Comparison of ENCODE assay signal across 8 mouse cellular contexts in genomic region chr10:78168792-78169191, GRCm38 (mm10). TPM values are rescaled to one million over a fixed set of nuclear protein-coding genes. Genes with fewer than 3 reads are reported as not detected.
DNase-seq lines count a peak whose midpoint lies in the region; ATAC-seq and TF ChIP-seq lines count a peak whose summit lies in the region.

No protein-coding gene starts in this region.

- peaks cover 12% of the 10 kb centered on the region for H3K4me1 ChIP-seq in heart, embryonic 11.5 days (ENCODE audit: control insufficient read depth, insufficient read depth, low read length)
- H3K4me1 ChIP-seq in ES-E14 (ENCODE audit: control insufficient read depth in 2 of 2, insufficient read depth in 2 of 2, low read length in 2 of 2, poor library complexity in 1 of 2), result peaks cover 0 to 5% of the 10 kb centered on the region in 2 experiments; a peak in 1 of 4 replicates
- H3K4me1 ChIP-seq in forebrain, embryonic 16.5 days (replicated peaks; ENCODE audit: control insufficient read depth, insufficient read depth, low read length), result peaks cover 17% of the 10 kb centered on the region
- H3K4me1 ChIP-seq in liver, embryonic 15.5 days (replicated peaks), result peaks cover 28% of the 10 kb centered on the region

- 79% methylated on average over 11 of the region's 11 CpGs for WGBS in heart, embryonic 11.5 days (ENCODE audit: insufficient replicate concordance)
- 88% methylated on average over 11 of the region's 11 CpGs for WGBS in forebrain, embryonic 16.5 days
- WGBS in liver, embryonic 15.5 days (ENCODE audit: insufficient replicate concordance), result 83% methylated on average over 11 of the region's 11 CpGs

- H3K9me3 ChIP-seq in heart, embryonic 11.5 days (replicated peaks; ENCODE audit: control insufficient read depth, low read length), result no peaks in the 10 kb centered on the region
- H3K9me3 ChIP-seq in ES-E14 (ENCODE audit: control insufficient read depth, insufficient read depth, low read depth, low read length), result no peaks in the 10 kb centered on the region
- no peaks in the 10 kb centered on the region for H3K9me3 ChIP-seq in forebrain, embryonic 16.5 days (ENCODE audit: control insufficient read depth, low read length)
- no peaks in the 10 kb centered on the region for H3K9me3 ChIP-seq in liver, embryonic 15.5 days (replicated peaks)

- H3K4me3 ChIP-seq in heart, embryonic 11.5 days (ENCODE audit: low read depth, low read length), result peak overlapping the region; percentile 79
- peak overlapping the region; percentile 80 to 86 for H3K4me3 ChIP-seq in ES-E14 (ENCODE audit: insufficient read depth in 1 of 2, low read depth in 1 of 2, low read length in 2 of 2, poor library complexity in 1 of 2, severe bottlenecking in 1 of 2)
- H3K4me3 ChIP-seq in forebrain, embryonic 16.5 days (replicated peaks; ENCODE audit: low read length), result peak overlapping the region; percentile 93
- H3K4me3 ChIP-seq in liver, embryonic 15.5 days (replicated peaks), result peak overlapping the region; percentile 67

- H3K27me3 ChIP-seq in heart, embryonic 11.5 days (ENCODE audit: control insufficient read depth, insufficient read depth, low read length), result no peaks in the 10 kb centered on the region
- H3K27me3 ChIP-seq in forebrain, embryonic 16.5 days (replicated peaks; ENCODE audit: control insufficient read depth, insufficient read depth, low read length), result no peaks in the 10 kb centered on the region
- no peaks in the 10 kb centered on the region for H3K27me3 ChIP-seq in liver, embryonic 15.5 days

- no peak for DNase-seq in heart, postnatal 36 days
- no peak for DNase-seq in ES-E14 (ENCODE audit: low read depth, low spot score)
- DNase-seq in adrenal gland, adult 8-10 months, result no peak
- DNase-seq in layer of hippocampus, postnatal 14 days (ENCODE audit: low spot score in 2 of 2), result no peak
- DNase-seq in layer of hippocampus, adult 8-10 months (ENCODE audit: low spot score in 2 of 2), result no peak

- in situ Hi-C loops in ES-E14 (cut with MboI; ENCODE audit: low sequenced_read_pairs in 2 of 2, unreplicated experiment in 2 of 2), result loop anchor here in 1 of 2 experiments (10.0 kb wide), 1 partner anchor 144 kb away; no protein-coding TSS in a partner anchor

- no peak for ATAC-seq in heart, embryonic 11.5 days (replicated peaks; ENCODE audit: insufficient number of reproducible peaks, low FRiP score, low TSS enrichment)
- ATAC-seq in forebrain, embryonic 16.5 days, result no peak
- no peak for ATAC-seq in liver, embryonic 15.5 days (ENCODE audit: insufficient read depth)

- intact Hi-C loops in heart, postnatal 36 days (cut with DNase I), result loop anchor here (10.0 kb wide), 1 partner anchor 544 kb away; the partner anchor contains the start of gene Ube2g2

- peak overlapping the region; percentile 79 for H3K9ac ChIP-seq in heart, embryonic 11.5 days (ENCODE audit: low read depth, low read length)
- peak overlapping the region; percentile 75 for H3K9ac ChIP-seq in ES-E14 (ENCODE audit: insufficient read depth, low read depth, low read length, poor library complexity, severe bottlenecking)
- peak overlapping the region; percentile 91 for H3K9ac ChIP-seq in forebrain, embryonic 16.5 days (replicated peaks; ENCODE audit: low read depth, low read length)
- H3K9ac ChIP-seq in liver, embryonic 15.5 days, result peak overlapping the region; percentile 74

- H3K36me3 ChIP-seq in heart, embryonic 11.5 days (ENCODE audit: control insufficient read depth, insufficient read depth, low read length), result peaks cover 5% of the 10 kb centered on the region; the same call in 1 of the 2 replicates
- peaks cover 42% of the 10 kb centered on the region for H3K36me3 ChIP-seq in ES-E14 (ENCODE audit: control insufficient read depth, insufficient read depth, low read length, poor library complexity, severe bottlenecking)
- H3K36me3 ChIP-seq in forebrain, embryonic 16.5 days (ENCODE audit: control insufficient read depth, insufficient read depth), result peaks cover 16% of the 10 kb centered on the region
- H3K36me3 ChIP-seq in liver, embryonic 15.5 days (replicated peaks), result peaks cover 68% of the 10 kb centered on the region

- peak overlapping the region; percentile 74; the same call in 1 of the 2 replicates for H3K27ac ChIP-seq in heart, embryonic 11.5 days (ENCODE audit: low read depth, low read length)
- no peak overlapping the region for H3K27ac ChIP-seq in ES-E14 (ENCODE audit: insufficient read depth, low read depth, low read length, poor library complexity, severe bottlenecking)
- no peak overlapping the region for H3K27ac ChIP-seq in forebrain, embryonic 16.5 days (ENCODE audit: low read length)
- H3K27ac ChIP-seq in liver, embryonic 15.5 days (replicated peaks), result peak overlapping the region; percentile 70

- H3K4me2 ChIP-seq in heart, embryonic 11.5 days, result peak overlapping the region; percentile 84
- H3K4me2 ChIP-seq in forebrain, embryonic 16.5 days (ENCODE audit: low read length), result peak overlapping the region; percentile 91
- peak overlapping the region; percentile 92 for H3K4me2 ChIP-seq in liver, embryonic 15.5 days

TF ChIP-seq in ES-E14, 5 proteins besides CTCF, POLR2A, EP300 and RAD21:
- TF ChIP-seq ZC3H11A (IDR thresholded peaks at IDR 0.05; ENCODE audit: borderline replicate concordance, low read depth, low read length) (no peak), CHD2 (IDR thresholded peaks at IDR 0.05; ENCODE audit: low read depth, low read length) (no peak), ZNF384 (IDR thresholded peaks at IDR 0.05; ENCODE audit: low read depth, low read length) (no peak), MAFK (IDR thresholded peaks at IDR 0.05; ENCODE audit: insufficient read depth, low read depth, low read length) (no peak), HCFC1 (IDR thresholded peaks at IDR 0.05; ENCODE audit: borderline replicate concordance, insufficient read depth, low read length) (no peak)

RNA-seq across cellular contexts. Expression of gene D10Jhu81e, which starts 0.8 kb away (rescaled TPM):
- 24.1 and 27.9 TPM in 2 replicates for polyA plus RNA-seq in heart, embryonic 11.5 days (2014; fragmentation: Nextera tagmentation; extraction: Ambion mirVana)
- total RNA-seq in heart, postnatal 36 days (2021), result 100 to 1,000 TPM; 528 to 541 TPM
- 31.6 and 40.2 TPM in 2 replicates for total RNA-seq in ES-E14 (2012; rRNA removed)
- polyA plus RNA-seq in forebrain, embryonic 16.5 days (2015; fragmentation: Nextera tagmentation; extraction: Ambion mirVana), result 22.9 and 29.4 TPM in 2 replicates
- polyA plus RNA-seq in liver, embryonic 15.5 days (2015; fragmentation: Nextera tagmentation; extraction: Ambion mirVana), result 18.4 and 19.3 TPM in 2 replicates
- 100 to 1,000 TPM; 187 to 284 (median 230) TPM for total RNA-seq in adrenal gland, adult 8-10 months (2022)
- total RNA-seq in layer of hippocampus, postnatal 14 days (2021), result 100 to 1,000 TPM; 116 to 119 TPM
- 100 to 1,000 TPM; 120 to 134 (median 127) TPM for total RNA-seq in layer of hippocampus, adult 8-10 months (2022)

RNA-seq across cellular contexts. Expression of gene Pwp2, which starts 16.2 kb away (rescaled TPM):
- polyA plus RNA-seq in heart, embryonic 11.5 days (2014; fragmentation: Nextera tagmentation; extraction: Ambion mirVana), result 9.5 and 11.2 TPM in 2 replicates
- 10 to 100 TPM in 1 of 2 experiments, 1 to 10 TPM in 1; 9.9 to 10.7 TPM for total RNA-seq in heart, postnatal 36 days (2021)
- 60.9 and 67.4 TPM in 2 replicates for total RNA-seq in ES-E14 (2012; rRNA removed)
- 24.5 TPM in 2 replicates for polyA plus RNA-seq in forebrain, embryonic 16.5 days (2015; fragmentation: Nextera tagmentation; extraction: Ambion mirVana)
- polyA plus RNA-seq in liver, embryonic 15.5 days (2015; fragmentation: Nextera tagmentation; extraction: Ambion mirVana), result 10.5 and 11.4 TPM in 2 replicates
- total RNA-seq in adrenal gland, adult 8-10 months (2022), result 10 to 100 TPM; 20.1 to 22.4 (median 21.3) TPM
- total RNA-seq in layer of hippocampus, postnatal 14 days (2021), result 10 to 100 TPM; 17.5 to 17.9 TPM
- 10 to 100 TPM; 19.6 to 22.1 (median 20.3) TPM for total RNA-seq in layer of hippocampus, adult 8-10 months (2022)

Comparison
In these comparisons a context has a peak if more than half of its experiments do, and no peak if none do; other contexts are left out.
1. H3K27ac ChIP-seq: peak in heart, embryonic 11.5 days (single experiment) and liver, embryonic 15.5 days (single experiment); none in ES-E14 (single experiment) and forebrain, embryonic 16.5 days (single experiment).
2. Peak in every context shown above with its lines, with median percentiles within 50 percentile points of each other: H3K4me2 ChIP-seq, H3K4me3 ChIP-seq and H3K9ac ChIP-seq.